Mouse (Mus musculus): ENCODE measurements around the gene Avpr1a.

The Avpr1a gene

DNA sequence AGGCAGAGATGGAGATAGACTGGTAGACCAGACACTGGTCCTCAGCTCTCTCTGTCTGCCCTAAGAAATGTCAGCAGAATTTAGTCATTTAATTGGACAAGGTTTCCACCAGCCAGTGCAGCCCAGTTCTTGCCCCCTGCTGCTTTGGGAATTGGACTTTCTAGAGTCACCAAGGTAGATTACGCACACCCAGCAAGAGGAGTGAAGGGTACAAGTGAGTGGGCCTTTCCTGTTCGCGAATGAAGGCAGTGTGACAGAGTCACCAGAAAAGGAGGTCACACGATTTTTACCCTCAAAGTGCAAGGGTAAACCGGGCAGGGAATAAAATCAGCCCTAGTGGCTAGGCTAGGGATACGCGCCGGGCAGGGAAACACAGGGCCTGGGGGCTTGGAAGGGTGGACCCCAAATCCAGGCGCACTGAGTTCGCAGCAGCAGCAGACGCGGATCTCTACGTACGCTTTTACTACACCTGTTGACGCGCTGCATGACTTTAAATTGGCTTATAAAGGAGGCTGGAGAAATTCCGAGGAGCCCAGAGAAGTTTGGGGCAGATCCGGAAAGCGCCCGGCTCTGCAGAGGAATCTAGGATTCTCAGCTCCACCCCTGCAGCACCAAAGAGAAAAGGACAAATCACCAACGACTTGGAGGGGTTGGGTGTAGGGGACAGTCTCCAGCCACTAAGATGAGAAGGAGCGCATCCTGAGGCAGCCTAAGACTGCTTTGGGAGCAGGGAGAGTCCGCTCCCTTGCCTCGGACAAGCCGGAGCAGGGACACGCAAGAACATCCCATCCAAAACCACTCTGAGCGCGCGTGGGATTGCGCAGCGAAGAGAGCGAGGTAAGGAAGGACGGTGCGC, at the start of gene Avpr1a:
TSS of gene Avpr1a (plus strand) at position 639 of the 856 bp plus-strand sequence.
- DNase-seq (ENCODE audit: low spot score in 2 of 2): peak in 1 of 2 experiments; percentile 1

- no peak for DNase-seq (ENCODE audit: low spot score in 2 of 2)
These were observed 46.0 kb upstream of the Avpr1a start for GRCm38 (mm10) chr10:122402270-122402669.

- no peak for DNase-seq (ENCODE audit: low spot score in 2 of 2)
These were observed 42.0 kb upstream of the Avpr1a start for GRCm38 (mm10) chr10:122406333-122406732.

GRCm38 (mm10) chr10:122408697-122409409, 39.4 kb upstream of the Avpr1a start:
- DNase-seq (ENCODE audit: low spot score in 2 of 2): peak; percentile 10 to 14

GRCm38 (mm10) chr10:122410791-122411190, 37.5 kb upstream of the Avpr1a start:
- DNase-seq (ENCODE audit: low spot score in 2 of 2): no peak

DNA sequence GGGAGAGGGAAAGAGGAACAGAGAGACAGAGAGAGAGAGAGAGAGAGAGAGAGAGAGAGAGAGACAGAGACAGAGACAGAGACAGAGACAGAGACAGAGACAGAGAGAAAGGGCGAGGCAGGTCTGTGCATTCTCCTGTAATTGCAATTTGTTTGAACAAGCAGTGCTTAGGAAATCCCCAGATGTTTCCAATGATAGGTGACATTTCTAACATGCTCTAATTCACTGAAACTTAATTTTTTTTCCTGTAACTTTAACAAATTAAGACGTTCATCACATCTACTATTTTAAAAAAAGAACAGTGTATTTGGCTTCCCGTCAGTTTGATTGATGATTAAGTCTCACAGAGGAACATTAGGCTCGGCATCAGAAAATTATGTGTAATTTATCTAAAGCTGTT, 15.6 kb upstream of the Avpr1a start:
- no peak for DNase-seq (ENCODE audit: low spot score in 2 of 2)

DNA sequence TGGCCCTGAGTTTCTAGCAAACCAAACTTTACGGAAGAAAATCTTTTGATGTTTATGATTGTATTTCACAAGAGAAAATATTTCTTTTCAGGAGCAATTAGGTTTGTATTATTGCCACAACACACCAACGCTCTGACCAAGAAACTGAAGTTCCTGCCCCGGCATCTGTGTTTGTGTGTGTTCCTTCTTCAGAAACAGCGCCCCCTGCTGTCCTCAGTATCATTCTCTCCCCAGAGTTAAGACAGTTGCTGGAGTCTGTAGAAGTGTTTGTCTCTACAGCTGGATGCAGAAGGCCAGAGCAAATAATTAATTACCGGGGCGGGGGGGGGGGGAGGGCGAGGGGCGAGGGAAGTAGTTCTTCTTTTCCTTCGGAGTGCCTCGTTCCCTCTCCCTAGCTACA, 1.0 kb upstream of the Avpr1a start:
- peak; percentile 48 to 72 for DNase-seq (ENCODE audit: low spot score in 2 of 2)

- peak in 1 of 2 experiments; percentile 1 for DNase-seq (ENCODE audit: low spot score in 2 of 2)
These were observed 665 bp downstream of the Avpr1a start for GRCm38 (mm10) chr10:122448717-122449611.

GRCm38 (mm10) chr10:122449856-122450255, 1.6 kb downstream of the Avpr1a start:
- DNase-seq (ENCODE audit: low spot score in 2 of 2): no peak

- no peak for DNase-seq (ENCODE audit: low spot score in 2 of 2)
These were observed 5.2 kb downstream of the Avpr1a start for GRCm38 (mm10) chr10:122453466-122453865.

DNA sequence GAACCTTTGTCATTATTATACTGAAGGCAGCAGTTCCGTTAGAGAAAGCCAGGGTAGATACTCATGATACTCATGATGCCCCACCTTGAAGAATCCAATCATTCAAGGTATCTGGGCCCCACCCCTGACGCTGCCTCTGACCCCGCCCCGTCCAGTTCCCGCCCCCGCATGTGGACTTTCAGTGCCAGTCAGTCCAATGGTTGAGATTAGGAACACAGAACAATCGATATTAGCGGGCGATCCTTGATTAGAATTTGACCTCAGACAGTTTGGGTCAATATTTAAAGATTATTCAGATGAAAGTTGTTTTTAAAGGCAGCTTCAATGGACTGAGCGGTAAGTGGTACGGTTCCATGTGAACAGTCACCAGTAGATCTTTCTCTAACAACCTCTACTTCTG, 7.5 kb downstream of the Avpr1a start:
- DNase-seq (ENCODE audit: low spot score in 2 of 2): no peak

DNA sequence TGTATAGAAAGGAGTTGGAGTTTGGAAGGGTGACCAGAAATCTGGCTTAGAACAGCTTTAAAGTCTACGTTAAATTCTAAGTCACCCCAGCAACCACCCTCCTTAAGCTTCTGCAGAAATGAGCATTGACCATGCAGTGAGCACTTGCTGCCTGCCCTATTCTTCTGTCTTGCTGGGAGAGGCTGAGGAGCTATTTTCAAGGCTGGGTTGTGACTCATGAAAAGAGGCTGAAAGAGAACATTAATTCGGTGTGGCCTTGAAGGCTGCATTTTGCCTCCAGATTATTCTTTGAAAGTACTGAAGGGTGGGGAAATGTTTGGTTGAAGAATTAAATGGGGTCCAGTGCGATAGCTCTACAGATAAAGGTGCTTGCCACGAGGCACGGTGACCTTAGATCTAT, 28.5 kb downstream of the Avpr1a start:
- DNase-seq (ENCODE audit: low spot score in 2 of 2): no peak

GRCm38 (mm10) chr10:122498551-122498950, 50.3 kb downstream of the Avpr1a start:
- DNase-seq (ENCODE audit: low spot score in 2 of 2): no peak

- DNase-seq (ENCODE audit: low spot score in 2 of 2): no peak
These were observed 51.0 kb downstream of the Avpr1a start for GRCm38 (mm10) chr10:122499306-122499705.
